Mouse (Mus musculus): ENCODE data around the gene Pgls.

The Pgls gene

GRCm38 (mm10) chr8:71569366-71570290 is 22.3 kb upstream of the Pgls start:
- peak; percentile 77 to 84 for DNase-seq (ENCODE audit: low spot score in 2 of 2)

GRCm38 (mm10) chr8:71570291-71570954 is 21.6 kb upstream of the Pgls start:
- DNase-seq (ENCODE audit: low spot score in 2 of 2) = peak; percentile 84 to 89

DNA sequence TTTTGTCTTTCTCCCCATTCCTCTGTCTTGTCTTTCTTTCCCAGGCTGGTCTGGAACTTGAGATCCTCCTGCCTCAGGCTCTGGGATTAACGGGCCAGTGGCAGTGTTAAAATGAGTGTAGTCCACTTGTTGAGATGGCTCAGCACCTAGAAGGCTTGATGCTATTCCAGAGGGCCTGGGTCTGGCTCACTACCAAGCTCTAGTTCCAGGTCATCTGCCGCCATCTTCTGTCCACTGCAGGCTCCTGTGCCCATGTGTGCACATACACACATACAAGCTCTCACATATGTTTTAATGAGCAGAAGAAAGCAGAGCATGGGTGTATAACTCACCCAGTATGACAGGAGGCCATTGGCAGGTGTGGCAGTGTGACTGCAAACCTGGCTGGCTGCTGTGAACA is 19.9 kb upstream of the Pgls start:
- no peak for DNase-seq (ENCODE audit: low spot score in 2 of 2)

DNA sequence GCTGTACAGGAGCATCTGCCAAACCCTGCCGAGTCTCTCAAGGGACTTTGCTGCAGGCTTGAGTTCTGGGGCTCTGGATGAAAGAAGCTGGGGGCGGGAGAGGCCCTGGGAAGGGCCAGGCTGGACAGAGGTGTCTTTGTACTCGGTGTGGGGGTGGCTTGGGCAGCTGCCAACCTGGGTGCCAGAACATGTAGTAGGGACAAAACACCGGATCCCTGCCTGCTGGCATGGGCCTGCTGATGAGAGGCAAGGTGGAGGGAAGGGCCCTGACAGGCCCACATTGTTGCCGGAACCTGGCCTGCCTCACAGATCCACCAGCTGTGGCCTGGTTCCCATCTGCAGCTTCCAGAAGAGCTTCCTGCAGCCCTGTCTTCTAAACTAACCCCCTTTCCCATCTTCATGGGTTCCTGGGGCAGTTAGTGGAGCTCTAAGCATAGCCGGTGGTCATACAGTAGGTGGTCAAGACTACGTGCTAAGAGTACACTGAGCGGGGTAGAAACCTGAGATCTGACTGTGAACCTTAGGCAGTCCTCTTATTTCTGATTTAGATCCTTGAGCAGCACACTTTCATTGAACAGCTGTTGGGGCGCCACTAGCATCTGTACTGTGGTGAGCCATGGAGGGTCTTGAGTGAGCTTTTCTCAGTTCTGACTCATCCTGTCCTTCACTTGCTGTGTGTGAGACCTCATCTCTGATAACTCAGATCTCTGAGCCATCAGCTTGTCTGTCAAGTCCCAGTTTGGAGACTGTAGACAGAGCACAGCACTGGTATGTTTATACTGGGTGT is 18.9 kb upstream of the Pgls start:
- no peak for DNase-seq (ENCODE audit: low spot score in 2 of 2)

GRCm38 (mm10) chr8:71574426-71574825 is 17.6 kb upstream of the Pgls start:
- no peak for DNase-seq (ENCODE audit: low spot score in 2 of 2)

- DNase-seq (ENCODE audit: low spot score in 2 of 2) = no peak
These were observed 17.0 kb upstream of the Pgls start for GRCm38 (mm10) chr8:71575020-71575419.

GRCm38 (mm10) chr8:71577856-71578387 is 14.1 kb upstream of the Pgls start:
- no peak for DNase-seq (ENCODE audit: low spot score in 2 of 2)

DNA sequence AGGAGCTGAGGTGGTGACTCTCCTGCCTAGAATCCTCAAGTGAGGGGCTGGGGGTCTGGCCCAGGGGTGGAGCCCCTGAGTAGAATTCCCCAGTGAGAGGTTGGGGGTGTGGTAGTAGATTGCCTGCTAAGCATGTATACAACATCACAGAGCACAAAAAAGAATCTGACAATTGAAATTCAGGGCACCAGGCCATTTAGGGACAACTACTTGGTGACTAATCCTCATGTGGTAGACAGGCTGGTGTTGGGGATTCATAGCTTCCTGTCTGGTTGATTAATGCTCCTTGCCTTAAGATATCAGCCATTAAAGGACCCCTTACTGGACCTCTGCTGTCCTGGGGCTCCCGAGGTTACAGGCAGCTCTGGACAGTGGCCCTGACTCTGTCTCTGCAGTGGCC is 13.0 kb upstream of the Pgls start:
- no peak for DNase-seq (ENCODE audit: low spot score in 2 of 2)

GRCm38 (mm10) chr8:71579476-71579875 is 12.5 kb upstream of the Pgls start:
- DNase-seq (ENCODE audit: low spot score in 2 of 2) = no peak

DNA sequence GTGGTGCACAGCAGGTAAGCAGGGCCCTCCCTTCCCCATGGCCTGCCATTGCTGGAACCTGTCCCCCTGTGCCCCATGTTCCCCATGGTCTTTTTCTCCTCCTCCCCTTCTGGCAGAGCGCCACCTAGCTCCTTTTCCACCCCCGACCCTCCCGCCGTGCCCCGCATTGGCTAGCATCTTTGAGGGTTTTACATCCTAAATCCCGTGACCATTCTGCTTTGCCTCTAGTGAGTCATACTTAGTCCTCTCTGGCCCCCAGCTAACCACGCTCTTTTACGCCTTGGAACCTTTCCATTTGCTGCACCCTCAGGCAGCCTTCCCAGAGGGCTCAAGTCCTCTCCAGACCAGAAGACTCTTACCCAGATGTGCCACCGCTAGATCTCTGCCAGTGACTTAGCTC is 11.8 kb upstream of the Pgls start:
- no peak for DNase-seq (ENCODE audit: low spot score in 2 of 2)

- peak in 1 of 2 experiments; percentile 46 for DNase-seq (ENCODE audit: low spot score in 2 of 2)
These were observed 5.1 kb upstream of the Pgls start for GRCm38 (mm10) chr8:71586891-71587290.

- DNase-seq (ENCODE audit: low spot score in 2 of 2) = no peak
These were observed 3.2 kb upstream of the Pgls start for GRCm38 (mm10) chr8:71588762-71589161.

DNA sequence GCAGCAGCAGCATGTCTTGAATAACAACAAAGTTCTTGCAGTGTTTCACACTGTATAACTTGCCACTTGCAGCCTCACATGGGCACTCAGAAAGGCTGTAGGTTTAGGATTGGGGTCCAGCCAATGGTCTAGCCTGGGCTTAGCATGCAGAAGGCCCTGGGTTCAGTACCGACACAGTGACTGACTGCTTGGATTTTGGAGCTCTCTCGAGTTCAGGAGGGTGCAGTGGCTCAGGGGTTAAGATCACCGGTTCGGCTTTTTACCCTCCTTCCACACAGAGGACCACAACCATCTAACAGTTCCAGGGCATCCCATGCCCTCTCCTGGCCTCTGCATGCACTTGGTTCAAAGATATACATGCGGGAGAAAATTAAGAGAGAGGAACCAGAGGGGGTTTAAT is 959 bp upstream of the Pgls start:
- no peak for DNase-seq (ENCODE audit: low spot score in 2 of 2)

- peak; percentile 77 to 79 for DNase-seq (ENCODE audit: low spot score in 2 of 2)
These were observed 596 bp downstream of the Pgls start for GRCm38 (mm10) chr8:71592374-71593170.

GRCm38 (mm10) chr8:71593556-71594323 is 1.8 kb downstream of the Pgls start:
- no peak for DNase-seq (ENCODE audit: low spot score in 2 of 2)

- DNase-seq (ENCODE audit: low spot score in 2 of 2) = no peak
These were observed 2.3 kb downstream of the Pgls start for GRCm38 (mm10) chr8:71594324-71594722.

DNA sequence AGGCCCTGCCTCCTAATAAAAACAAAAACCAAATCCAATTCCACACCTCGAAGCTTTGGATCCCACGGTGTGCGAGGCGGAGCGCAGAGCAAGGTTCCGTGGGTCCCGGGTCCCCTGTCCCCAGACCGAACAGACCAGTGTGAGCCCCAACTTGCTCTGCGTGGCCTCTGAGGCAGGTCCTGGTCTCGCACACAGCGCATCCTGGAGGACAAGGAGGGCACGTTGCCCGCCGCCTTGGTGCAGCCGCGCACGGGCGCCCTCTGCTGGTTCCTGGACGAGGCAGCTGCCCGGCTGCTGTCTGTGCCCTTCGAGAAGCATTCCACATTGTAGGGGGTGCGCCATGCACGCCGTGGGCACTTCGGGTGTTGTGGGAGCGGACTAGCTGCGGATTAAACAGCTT is 3.9 kb downstream of the Pgls start:
- peak; percentile 87 for DNase-seq (ENCODE audit: low spot score in 2 of 2)

DNA sequence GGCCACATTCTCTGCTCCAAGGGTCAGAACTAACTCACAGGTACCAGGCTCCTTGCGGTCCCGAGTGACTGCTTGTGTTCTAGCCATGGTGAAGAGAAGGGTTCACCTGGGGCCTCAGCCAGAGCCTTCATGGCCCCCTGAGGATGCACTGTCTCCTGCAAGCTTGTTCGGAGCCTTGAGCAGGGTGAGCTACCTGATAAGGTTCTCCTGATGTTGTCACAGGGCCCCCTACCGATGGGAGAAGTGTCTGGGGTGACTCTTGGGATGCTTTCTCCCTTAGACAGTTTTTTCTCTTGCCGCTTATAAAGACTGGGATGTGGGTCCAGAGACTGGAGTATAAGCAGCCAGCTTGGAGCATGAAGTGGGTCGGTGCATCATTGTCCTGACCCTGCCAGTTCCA is 4.4 kb downstream of the Pgls start:
- DNase-seq (ENCODE audit: low spot score in 2 of 2) = peak in 1 of 2 experiments; percentile 34

DNA sequence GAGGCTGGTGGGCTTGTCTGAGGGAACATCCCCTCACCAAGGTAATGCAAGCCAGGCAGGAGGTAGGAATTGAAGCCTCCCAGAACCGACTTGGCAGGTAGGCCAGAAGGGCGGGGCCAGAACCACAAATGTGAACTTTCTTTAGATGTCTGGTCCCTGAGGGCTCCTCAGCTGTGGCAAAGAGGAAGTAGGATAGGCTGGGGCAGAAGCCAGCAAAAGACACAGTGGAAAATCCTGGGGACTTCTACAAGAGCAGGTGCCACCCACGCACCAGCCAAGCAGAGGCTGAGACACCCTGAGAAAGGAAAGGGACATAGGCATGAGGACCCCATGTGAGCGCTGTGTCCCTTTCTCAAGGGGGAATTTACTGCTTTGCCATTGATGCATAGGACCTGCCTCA is 4.8 kb downstream of the Pgls start:
- DNase-seq (ENCODE audit: low spot score in 2 of 2) = peak; percentile 87 to 89

GRCm38 (mm10) chr8:71597451-71597850 is 5.5 kb downstream of the Pgls start, which contains the start of gene Fam129c:
Gene Fam129c, plus strand, starts transcription at chr8:71597648.
- DNase-seq (ENCODE audit: low spot score in 2 of 2) = peak; percentile 83
